Mouse (Mus musculus) urinary bladder, postnatal 25 days (tissue): ENCODE results near the gene Ccdc71.
A peak's percentile ranks its signal among the peaks of the same experiment; 100 is the strongest.

Experiments used
- DNase-seq: peaks from one replicate; pipeline ENCODE4 v3.0.0; 2022; ENCODE audit warnings: low spot score

Ccdc71 gene

DNA sequence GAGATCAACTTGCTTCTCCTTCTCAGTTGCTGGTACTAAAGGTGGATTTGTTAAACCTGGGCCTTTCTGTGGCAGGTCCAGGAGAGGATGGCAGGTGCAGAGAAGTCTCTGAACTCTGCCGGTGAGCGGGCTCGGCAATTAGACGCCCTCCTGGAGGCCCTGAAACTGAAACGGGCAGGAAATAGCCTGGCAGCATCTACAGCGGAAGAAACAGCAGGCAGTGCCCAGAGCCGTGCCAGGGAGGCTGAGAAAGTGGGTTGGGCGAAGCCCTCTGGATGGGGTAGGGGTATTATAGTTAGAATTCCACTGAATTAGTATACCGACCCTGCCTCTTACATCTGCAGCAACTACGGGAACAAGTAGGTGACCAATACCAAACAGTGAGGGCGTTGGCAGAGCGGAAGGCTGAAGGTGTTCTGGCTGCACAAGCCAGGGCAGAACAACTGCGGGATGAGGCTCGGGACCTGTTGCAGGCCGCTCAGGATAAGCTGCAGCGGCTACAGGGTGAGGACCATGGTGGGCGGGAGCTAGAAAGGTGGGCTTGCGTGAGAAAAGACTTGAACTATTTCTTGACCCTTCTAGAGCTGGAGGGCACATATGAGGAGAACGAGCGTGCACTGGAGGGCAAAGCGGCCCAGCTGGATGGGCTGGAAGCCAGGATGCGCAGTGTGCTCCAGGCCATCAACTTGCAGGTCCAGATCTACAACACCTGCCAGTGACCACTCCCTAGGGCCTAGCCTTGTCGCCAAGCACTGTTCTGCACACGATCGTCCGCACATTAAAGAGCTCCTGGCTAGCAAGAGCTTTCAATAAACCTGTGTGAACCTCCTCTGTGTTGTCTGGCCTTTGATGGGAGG is 29.6 kb downstream of the Ccdc71 start:
- no peak for DNase-seq

- peak; percentile 87 for DNase-seq
These were observed 30.4 kb downstream of the Ccdc71 start, which contains the start of gene Usp19 for GRCm38 (mm10) chr9:108490559-108491285. Gene Usp19 (plus strand): TSS chr9:108490602.

DNA sequence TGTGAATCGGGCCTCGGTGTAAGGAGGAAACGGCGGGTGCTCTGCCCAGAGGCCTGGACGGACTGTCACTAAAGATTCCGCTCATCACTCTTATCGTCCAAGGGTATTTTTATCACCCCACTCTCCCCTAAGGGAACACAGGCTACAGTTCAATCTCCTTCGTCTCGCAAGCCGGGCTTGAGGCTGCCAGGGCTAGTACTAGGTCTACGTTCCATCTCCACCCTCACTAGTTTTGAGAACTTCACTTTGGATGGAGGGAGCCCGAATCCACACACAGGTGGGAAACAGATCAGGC is 30.9 kb downstream of the Ccdc71 start:
- DNase-seq = no peak

DNA sequence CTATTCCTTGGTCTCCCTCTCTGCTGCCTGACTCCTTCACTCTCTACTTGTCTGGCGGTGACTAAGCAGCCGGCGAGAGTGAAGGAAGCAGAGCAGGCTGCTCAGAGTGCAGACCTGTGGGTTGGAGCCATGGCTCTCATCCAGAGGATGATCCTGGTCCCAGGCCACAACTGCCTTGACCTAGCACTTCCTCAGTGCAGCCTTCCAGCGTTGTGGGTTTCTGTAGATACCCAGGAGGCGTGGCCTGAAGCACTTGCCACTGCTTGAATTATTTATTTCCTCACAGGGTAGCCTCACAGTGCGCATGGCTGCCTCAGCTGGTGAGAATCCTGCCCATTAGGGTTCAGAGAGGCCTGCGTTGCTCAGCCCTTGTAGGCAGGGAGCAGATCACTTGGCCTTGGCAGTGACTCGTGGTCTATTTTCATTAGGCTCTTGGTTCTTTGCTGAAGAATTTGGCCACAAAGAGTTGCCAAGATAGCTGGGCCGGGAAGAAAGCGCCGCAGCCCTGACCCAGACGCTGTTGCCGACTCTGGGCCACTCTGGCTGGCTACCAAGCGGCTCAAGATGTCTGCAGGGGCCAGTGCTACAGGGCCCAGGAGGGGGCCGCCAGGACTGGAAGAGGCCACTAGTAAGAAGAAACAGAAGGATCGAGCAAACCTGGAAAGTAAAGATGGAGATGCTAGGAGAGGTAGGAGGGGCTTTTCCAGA is 31.9 kb downstream of the Ccdc71 start:
- DNase-seq = no peak

GRCm38 (mm10) chr9:108493246-108493645 is 32.9 kb downstream of the Ccdc71 start:
- no peak for DNase-seq

DNA sequence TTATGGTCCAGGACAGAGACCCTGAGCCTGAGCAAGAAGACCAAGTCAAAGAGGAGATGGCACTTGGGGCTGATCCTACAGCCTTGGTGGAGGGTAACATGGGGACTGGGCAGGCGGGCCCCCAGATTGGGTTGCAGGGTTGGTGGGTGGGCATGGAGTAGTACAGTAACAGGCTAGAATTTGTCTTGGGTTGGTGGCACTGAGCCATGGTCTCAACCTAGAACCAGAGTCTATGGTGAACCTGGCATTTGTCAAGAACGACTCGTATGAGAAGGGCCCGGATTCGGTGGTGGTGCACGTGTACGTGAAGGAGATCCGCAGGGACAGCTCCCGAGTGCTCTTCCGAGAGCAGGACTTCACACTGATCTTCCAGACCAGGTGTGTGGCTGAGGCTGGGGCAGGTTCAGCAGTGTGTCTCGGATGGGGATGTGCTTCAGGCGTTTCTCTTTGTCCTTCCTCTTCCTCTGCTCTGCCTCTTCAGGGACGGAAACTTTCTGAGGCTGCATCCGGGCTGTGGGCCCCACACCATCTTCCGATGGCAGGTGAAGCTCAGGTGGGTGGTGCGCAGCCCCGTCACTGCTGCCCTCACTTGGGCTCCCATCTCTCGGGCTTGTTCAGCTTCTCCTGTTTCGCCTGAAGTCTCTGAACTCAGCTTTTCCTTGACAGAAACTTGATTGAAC is 34.0 kb downstream of the Ccdc71 start:
- no peak for DNase-seq

GRCm38 (mm10) chr9:108494905-108495304 is 34.6 kb downstream of the Ccdc71 start:
- DNase-seq = no peak

DNA sequence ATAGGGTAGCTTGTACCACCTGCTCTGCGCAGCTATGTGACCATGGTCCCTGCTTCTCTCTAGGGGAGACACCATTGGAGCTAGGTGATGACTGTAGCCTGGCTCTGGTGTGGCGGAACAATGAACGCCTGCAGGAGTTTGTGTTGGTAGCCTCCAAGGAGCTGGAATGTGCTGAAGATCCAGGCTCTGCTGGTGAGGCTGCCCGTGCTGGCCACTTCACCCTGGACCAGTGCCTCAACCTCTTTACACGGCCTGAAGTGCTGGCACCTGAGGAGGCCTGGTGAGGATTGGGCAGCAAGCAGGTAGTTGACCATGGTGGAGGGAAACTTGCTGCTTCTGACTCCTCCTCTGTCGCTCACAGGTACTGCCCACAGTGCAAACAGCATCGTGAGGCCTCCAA is 38.9 kb downstream of the Ccdc71 start:
- no peak for DNase-seq

GRCm38 (mm10) chr9:108499943-108500342 is 39.6 kb downstream of the Ccdc71 start:
- DNase-seq = no peak

- DNase-seq = no peak
These were observed 46.6 kb downstream of the Ccdc71 start for GRCm38 (mm10) chr9:108506901-108507300.

DNA sequence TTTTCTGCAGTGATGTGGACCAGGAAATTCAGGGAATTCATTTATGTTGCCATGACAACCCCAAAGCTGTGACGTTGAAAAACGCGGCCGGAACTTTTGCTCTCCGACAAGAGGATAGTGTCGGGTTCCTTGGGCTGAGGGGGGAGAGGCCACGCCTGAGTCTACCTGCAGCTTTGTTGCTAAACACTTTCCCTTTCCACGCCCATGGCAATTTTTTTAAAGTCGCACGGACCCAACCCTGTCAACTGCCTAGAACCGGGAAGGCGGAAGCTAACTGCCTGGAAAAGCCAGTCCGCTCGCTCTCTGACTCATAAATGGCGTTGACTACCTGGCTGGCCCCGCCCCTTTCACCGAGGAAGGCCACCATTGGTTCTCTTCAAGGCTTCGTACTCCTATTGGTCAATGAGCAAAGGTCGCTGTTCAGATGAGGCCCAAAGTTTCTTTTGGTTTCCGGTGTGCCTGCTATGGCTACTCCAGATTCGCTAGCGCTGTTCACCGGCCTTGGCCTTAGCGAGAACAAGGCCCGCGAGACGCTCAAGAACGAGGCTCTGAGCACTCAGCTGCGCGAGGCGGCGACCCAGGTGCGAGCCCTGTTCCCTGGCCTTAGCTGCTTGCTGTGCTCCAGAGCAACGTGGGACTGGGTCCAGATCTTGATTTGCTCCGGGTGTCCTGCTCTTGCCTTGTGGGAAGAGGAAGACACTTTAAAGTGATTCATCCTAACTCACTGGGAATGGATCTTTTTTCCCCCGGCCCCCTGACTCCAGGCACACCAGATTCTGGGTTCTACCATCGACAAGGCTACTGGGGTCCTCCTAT is 47.5 kb downstream of the Ccdc71 start, which contains the start of gene Qars:
Gene Qars, plus strand, starts transcription at position 88 of the 816 bp plus-strand sequence.
- DNase-seq = peak; percentile 91

DNA sequence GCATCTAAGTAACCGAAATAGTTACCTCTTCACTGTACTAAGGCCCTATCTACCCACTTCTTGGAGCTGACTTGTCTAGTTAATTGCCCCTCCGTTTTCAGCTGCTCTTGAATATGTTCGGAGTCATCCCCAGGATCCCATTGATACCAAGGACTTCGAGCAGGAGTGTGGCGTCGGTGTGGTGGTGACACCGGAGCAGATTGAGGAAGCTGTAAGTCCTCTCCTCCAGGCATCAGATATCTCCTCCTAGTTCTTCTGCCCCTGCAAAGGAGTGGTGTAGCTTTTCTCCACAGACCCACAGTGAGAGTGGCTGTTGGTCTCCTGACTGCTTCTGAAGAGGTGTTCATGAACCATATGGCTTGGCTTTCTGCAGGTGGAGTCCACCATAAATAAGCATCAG is 48.4 kb downstream of the Ccdc71 start:
- DNase-seq = no peak
